Mouse (Mus musculus): ENCODE measurements around the gene Gm4070. TPM values are rescaled to one million over a fixed set of nuclear protein-coding genes. Genes with fewer than 3 reads are reported as not detected.
"Not testable (repeated sequence)": the region's sequence is repeated elsewhere in the genome, so short reads cannot be mapped to it uniquely, and the experiment has no call there.

Gm4070 gene
- 1 to 10 TPM; 1.3 to 2.0 TPM for total RNA-seq (2021)
- long read RNA-seq, partial matches to known transcripts: 0 of 1 reads
- long read RNA-seq, other reads (novel, unspliced or antisense): 1 of 1 reads

DNA sequence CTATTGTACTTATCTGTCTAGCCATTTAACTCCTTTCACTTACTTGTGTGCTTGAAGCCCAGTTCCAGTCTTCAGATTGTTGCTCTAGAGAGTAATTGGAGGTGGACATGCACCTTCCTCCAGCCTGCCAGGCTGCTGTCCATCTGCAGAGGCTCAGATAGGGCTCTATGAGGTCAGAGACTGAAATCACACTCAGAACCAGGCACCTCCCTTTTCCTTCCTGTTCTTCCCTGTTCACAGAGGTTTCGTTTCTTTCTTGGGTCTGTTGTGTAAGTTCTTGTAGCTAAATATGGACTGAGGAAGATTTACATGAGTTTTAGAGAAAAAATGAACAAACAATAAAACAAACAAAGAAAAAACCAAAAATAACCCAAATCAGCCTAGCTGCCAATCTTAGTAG, at the start of gene Gm4070:
TSS of gene Gm4070 (minus strand) at position 156 of the 400 bp plus-strand sequence.
- not testable (repeated sequence) for DNase-seq (ENCODE audit: low spot score in 2 of 2)

DNA sequence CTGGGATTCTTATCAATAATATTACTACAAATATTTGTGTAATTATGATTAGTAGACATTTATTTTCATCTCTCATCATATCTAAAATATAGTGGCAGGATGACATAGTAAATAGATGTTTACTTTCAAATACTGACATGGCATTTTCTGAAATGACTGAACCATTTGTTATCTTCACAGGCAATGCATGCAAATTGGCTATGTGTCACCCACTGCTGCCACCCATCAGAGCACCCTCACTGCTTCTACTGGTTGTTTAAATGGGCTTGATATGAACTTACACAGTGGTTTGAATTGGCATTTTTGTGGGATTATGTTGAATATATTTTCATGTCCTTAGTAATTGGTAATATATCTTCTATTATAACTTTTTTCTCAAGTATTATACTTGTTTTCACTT, 773 bp upstream of the Gm4070 start:
- DNase-seq (ENCODE audit: low spot score in 2 of 2): not testable (repeated sequence)

DNA sequence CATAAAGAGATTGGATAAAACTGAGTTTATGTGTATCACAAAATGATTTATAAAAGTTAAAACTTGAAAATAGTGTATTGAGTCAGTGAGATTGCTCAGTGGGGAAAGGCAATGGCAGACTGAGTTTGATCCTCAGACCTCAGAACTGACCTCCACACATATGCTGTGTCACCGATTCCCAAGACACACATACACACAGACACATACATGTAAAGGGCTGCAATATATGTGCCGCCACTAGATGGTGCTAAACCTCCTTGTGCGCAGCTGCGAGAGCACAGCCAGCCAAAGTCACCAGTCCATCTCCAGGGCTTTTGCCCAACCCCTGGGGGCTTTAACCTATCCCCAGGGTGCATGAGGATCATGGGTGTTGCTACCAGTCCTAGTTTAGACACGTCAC, 1.4 kb downstream of the Gm4070 start:
- not testable (repeated sequence) for DNase-seq (ENCODE audit: low spot score in 2 of 2)

DNA sequence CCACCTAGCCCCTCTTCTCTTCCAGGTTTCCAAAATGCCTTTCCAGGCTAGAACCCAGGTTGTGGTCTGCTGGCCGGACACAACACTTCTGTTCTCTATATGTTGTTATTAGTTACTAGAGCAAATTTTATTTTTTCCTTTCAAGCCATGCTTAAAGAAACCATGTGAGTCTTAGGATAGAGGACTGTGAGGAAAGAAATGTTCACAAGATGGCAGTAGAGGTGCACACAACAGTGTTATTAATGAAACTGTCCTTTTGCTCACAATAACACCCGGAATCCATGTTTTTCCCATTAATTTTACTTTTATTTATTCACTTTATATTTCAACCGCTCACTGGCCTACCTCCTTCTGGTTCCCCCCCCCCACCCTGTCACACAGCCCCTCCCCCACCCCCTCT, 8.5 kb downstream of the Gm4070 start:
- DNase-seq (ENCODE audit: low spot score in 2 of 2): not testable (repeated sequence)

DNA sequence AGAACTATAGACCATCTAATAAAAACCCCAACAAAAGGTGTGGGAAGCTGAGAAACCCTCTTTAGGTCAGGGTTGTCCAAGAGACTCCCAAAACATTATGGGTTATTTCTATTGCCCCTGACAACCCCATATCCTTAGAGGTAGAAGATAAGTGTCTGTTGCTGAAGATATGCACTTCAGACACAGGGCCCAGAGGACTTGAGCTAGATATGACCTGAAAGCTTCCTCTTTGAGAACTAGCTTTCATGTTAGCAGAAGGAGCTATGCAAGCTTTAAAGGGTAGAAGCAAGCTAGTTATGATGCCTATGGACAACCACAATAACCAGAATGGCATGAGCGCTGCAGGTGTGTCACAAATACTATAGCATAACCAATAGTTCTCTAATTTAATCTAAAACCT, 21.6 kb downstream of the Gm4070 start:
- DNase-seq (ENCODE audit: low spot score in 2 of 2): not testable (repeated sequence)

DNA sequence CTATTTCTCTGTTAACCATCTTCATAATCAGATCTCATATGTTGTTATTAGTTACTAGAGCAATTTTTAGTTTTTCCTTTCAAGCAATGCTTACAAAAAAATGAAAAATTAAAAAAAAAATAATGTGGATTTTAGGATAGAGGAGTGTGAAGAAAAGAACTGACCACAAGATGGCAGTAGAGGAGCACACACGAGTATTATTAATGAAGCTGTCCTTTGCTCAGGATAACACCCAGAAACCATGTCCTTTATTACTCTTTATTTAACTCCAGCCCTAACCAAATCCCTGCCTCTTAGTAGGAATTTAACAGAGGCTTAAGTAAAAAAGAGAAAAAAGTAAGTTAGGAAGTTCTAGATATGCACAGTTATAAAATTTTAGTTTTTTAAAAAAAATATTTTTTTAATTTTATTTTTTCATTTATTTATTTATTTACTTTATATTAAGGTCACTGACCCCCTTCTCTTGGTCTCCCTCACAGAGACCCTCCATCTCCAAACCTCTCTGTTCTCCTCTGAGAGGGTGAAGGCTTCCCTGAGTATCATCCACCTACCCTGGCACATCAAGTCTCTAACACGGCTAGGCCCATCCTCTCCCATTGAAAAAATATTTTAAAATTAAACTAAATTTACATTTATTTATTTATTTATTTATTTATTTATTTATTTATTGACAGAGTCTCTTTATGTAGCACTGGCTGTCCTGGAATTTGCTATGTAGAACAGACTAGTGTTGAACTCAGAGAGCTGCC, 70.0 kb downstream of the Gm4070 start:
- DNase-seq (ENCODE audit: low spot score in 2 of 2): not testable (repeated sequence)

DNA sequence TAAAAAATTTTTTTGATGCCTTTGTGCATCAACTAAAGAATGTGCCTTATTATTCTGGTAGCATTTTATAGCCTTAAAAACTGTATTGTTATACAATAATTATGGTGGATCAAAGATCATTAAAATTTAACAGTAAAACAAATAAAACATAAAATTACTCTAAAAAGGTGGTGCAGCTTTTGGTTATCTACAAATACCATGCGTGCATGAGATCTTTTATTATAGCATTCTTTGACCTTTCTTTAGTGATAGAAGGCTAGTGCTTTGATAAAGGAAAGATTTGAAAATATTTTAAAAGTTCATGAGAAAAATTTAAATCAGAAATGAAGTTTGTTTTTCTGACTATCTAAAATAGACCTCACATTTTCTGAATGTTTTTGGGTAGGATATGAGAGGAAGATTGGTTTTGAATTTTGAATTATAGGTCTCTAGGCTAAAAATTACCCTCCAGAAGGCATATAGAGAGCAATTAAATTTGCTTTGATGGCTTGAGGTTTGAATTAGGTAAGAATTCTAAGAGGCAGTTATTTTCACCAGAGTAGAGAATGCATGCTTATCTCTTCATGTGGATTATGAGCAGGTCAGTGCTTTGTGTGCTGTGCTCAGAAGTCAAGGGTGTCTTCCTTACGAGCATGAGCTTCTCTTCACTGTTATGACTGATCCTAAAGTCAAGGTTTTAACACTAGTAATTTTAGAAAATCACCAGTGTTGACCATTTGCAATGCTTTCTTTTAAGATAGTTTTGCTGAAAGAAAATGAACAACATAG, 73.9 kb downstream of the Gm4070 start:
- DNase-seq (ENCODE audit: low spot score in 2 of 2): not testable (repeated sequence)

DNA sequence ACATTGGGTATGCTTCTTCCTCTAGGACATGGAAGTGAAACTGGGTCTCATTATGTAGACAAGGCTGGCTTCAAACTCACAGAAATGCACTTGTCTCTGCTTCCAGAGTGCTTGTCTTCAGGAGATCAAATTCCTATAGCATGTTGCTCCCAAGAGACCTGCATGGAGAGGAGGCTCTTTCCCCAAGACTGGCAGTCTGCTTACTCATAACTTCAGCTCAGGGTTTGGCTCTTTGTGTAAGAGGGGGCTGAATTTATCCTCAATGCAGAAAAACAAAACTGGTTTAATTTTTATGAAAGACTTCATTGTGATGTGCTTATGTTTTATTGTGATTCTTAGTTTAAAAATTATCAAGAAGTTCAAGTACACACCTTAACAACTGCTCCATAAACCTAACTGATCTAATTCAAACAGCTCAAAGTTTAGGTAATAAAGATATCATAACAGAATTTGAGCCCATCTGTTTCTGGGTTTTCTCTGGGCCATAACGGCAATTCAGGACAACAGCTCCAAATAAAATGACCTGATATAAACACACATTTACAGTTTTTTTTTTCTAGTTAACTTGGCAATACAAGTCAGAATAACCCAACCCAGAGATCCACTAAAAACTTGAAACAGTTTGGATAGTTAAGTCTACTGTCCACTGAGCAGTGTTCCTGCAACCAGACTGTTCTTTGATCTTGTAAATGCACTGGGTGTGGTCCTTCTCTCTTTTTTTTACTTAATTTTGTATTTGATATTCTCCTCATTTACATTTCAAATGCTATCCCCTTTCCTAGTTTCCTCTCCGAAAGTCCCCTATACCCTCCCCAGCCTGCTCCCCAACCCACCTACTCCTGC, 97.8 kb downstream of the Gm4070 start:
- DNase-seq (ENCODE audit: low spot score in 2 of 2): not testable (repeated sequence)

Other genes with a start within 250 kb of the Gm4070 start
- 10 to 100 TPM; 73.0 to 77.8 TPM for gene Ilk, start 217.4 kb downstream of the Gm4070 start, total RNA-seq (2021)
- 10 to 100 TPM; 10.9 to 14.6 TPM for gene Rrp8, start 216.6 kb downstream of the Gm4070 start, total RNA-seq (2021)
- gene Taf10, start 209.6 kb downstream of the Gm4070 start, total RNA-seq (2021): 100 to 1,000 TPM; 108 to 114 TPM
- gene Tpp1, start 201.7 kb downstream of the Gm4070 start, total RNA-seq (2021): 10 to 100 TPM; 59.2 to 65.2 TPM
- gene Dchs1, start 166.3 kb downstream of the Gm4070 start, total RNA-seq (2021): 10 to 100 TPM; 10.9 to 11.8 TPM
- gene Mrpl17, start 142.9 kb downstream of the Gm4070 start, total RNA-seq (2021): 100 to 1,000 TPM; 104 to 108 TPM

All from layer of hippocampus, adult 18-20 months (tissue).